28 mouse cellular contexts compared by ENCODE assay signal in genomic region chr1:51525563-51526265, GRCm38 (mm10). TPM values are rescaled to one million over a fixed set of nuclear protein-coding genes. Genes with fewer than 3 reads are reported as not detected.
DNase-seq lines count a peak whose midpoint lies in the region; TF ChIP-seq lines count a peak whose summit lies in the region.
"Had no signal": no experiment of that assay in that cellular context is flagged by ENCODE, and none has a peak within 500 bp of the region (broad histone marks: within the 10 kb centered on the region; RNA-seq: fewer than 3 reads in every experiment).

No protein-coding gene starts in this region.

- no peaks in the 10 kb centered on the region for H3K79me2 ChIP-seq in myocyte (ENCODE audit: control insufficient read depth, insufficient read depth)

- peaks cover 9% of the 10 kb centered on the region; the same call in 1 of the 2 replicates for H3K4me1 ChIP-seq in hindbrain, embryonic 10.5 days (replicated peaks)
- H3K4me1 ChIP-seq: midbrain, embryonic 12.5 days; neural tube, embryonic 15.5 days had no signal

- H3ac ChIP-seq in myocyte (ENCODE audit: control insufficient read depth, insufficient read length) = no peak overlapping the region

- H3K9me3 ChIP-seq in hindbrain, embryonic 10.5 days = no peaks in the 10 kb centered on the region
- H3K9me3 ChIP-seq: embryonic facial prominence, embryonic 12.5 days; forebrain, embryonic 10.5 days; forebrain, embryonic 15.5 days; heart, embryonic 15.5 days; hindbrain, embryonic 12.5 days; midbrain, embryonic 12.5 days; neural tube, embryonic 15.5 days had no signal

- no peak for TF ChIP-seq POLR2A in myocyte (IDR thresholded peaks at IDR 0.05; ENCODE audit: insufficient read length, low read depth)

- H3K4me2 ChIP-seq in myocyte (ENCODE audit: low read depth) = peak overlapping the region; percentile 38
- H3K4me2 ChIP-seq: embryonic facial prominence, embryonic 12.5 days; forebrain, embryonic 15.5 days; heart, embryonic 15.5 days; hindbrain, embryonic 12.5 days; midbrain, embryonic 12.5 days; neural tube, embryonic 15.5 days had no signal

- DNase-seq in 416B (ENCODE audit: low read depth) (peak; percentile 47), liver (no peak)
- DNase-seq in Muller cell, postnatal 12 days (ENCODE audit: inconsistent ontology term) = peak; percentile 45
- peak; percentile 53 for DNase-seq in brain, adult 2 months (ENCODE audit: low read depth, low spot score)
- DNase-seq in hindbrain, embryonic 10.5 days (ENCODE audit: low spot score) = no peak
- no peak for DNase-seq in heart, adult 18-20 months
- DNase-seq: adrenal gland, postnatal 25 days; cerebellum, adult 9-10 months; cerebellum, postnatal 36 days; embryo, embryonic 11 days; gastrocnemius, adult 2 months; gastrocnemius, postnatal 36 days; kidney, adult 9 months; kidney, postnatal 10 days; layer of hippocampus, postnatal 36 days; lung, postnatal 36 days; retina, postnatal 1 day; right cerebral cortex, postnatal 14 days had no signal

- no peaks in the 10 kb centered on the region for H3K36me3 ChIP-seq in myocyte (ENCODE audit: control insufficient read depth, insufficient read depth)
- no peaks in the 10 kb centered on the region for H3K36me3 ChIP-seq in hindbrain, embryonic 10.5 days
- H3K36me3 ChIP-seq: embryonic facial prominence, embryonic 12.5 days; forebrain, embryonic 10.5 days; forebrain, embryonic 15.5 days; heart, embryonic 15.5 days; hindbrain, embryonic 12.5 days; midbrain, embryonic 12.5 days; neural tube, embryonic 15.5 days had no signal

- no peaks in the 10 kb centered on the region for H3K27me3 ChIP-seq in myocyte (ENCODE audit: control insufficient read depth, insufficient read depth, insufficient read length)
- H3K27me3 ChIP-seq in hindbrain, embryonic 10.5 days (ENCODE audit: insufficient read depth, poor library complexity, severe bottlenecking) = no peaks in the 10 kb centered on the region
- H3K27me3 ChIP-seq: embryonic facial prominence, embryonic 12.5 days; forebrain, embryonic 15.5 days; heart, embryonic 15.5 days; hindbrain, embryonic 12.5 days; megakaryocyte, embryonic 14.5 days; midbrain, embryonic 12.5 days; neural tube, embryonic 15.5 days had no signal

- H3K4me3 ChIP-seq in myocyte = no peak overlapping the region
- no peak overlapping the region for H3K4me3 ChIP-seq in hindbrain, embryonic 10.5 days
- H3K4me3 ChIP-seq: embryonic facial prominence, embryonic 12.5 days; forebrain, embryonic 10.5 days; forebrain, embryonic 15.5 days; gastrocnemius, adult 2 months; heart, embryonic 15.5 days; hindbrain, embryonic 12.5 days; megakaryocyte, embryonic 14.5 days; midbrain, embryonic 12.5 days; neural tube, embryonic 15.5 days had no signal

- H3K27ac ChIP-seq in hindbrain, embryonic 10.5 days = no peak overlapping the region
- H3K27ac ChIP-seq: embryonic facial prominence, embryonic 12.5 days; forebrain, embryonic 10.5 days; forebrain, embryonic 15.5 days; gastrocnemius, adult 2 months; heart, embryonic 15.5 days; hindbrain, embryonic 12.5 days; hindbrain, postnatal 0 days; midbrain, embryonic 12.5 days; neural tube, embryonic 15.5 days had no signal

- 73% methylated on average over 1 of the region's 1 CpGs for WGBS in hindbrain, embryonic 10.5 days

TF ChIP-seq in myocyte, 11 proteins besides CTCF, POLR2A, EP300 and RAD21:
- TF ChIP-seq POLR2AphosphoS2 (IDR thresholded peaks at IDR 0.05; ENCODE audit: insufficient read length, low read depth) (no peak), SRF (IDR thresholded peaks at IDR 0.05; ENCODE audit: control insufficient read depth, insufficient read length, low read depth) (no peak), MYOD1 (IDR thresholded peaks at IDR 0.05; ENCODE audit: control insufficient read depth in 1 of 3, insufficient read length in 2 of 3, low read depth in 2 of 3) (no peak), REST (IDR thresholded peaks at IDR 0.05; ENCODE audit: insufficient read depth, insufficient read length) (no peak), TCF3 (IDR thresholded peaks at IDR 0.05; ENCODE audit: insufficient read length, low read depth) (no peak), CEBPB (IDR thresholded peaks at IDR 0.05; ENCODE audit: insufficient read depth, poor library complexity, severe bottlenecking) (no peak), MYOG (IDR thresholded peaks at IDR 0.05; ENCODE audit: control insufficient read depth in 1 of 3, insufficient read depth in 1 of 3, insufficient read length in 2 of 3, low read depth in 2 of 3) (no peak), MAX (IDR thresholded peaks at IDR 0.05; ENCODE audit: low read depth) (no peak), TCF12 (IDR thresholded peaks at IDR 0.05; ENCODE audit: insufficient read depth, poor library complexity, severe bottlenecking) (no peak), USF1 (IDR thresholded peaks at IDR 0.05; ENCODE audit: low read depth) (no peak), E2F4 (IDR thresholded peaks at IDR 0.05; ENCODE audit: insufficient read depth) (no peak)

RNA-seq across cellular contexts. Expression of gene Nabp1, which starts 47.5 kb away (rescaled TPM):
- polyA plus RNA-seq in myocyte (2012; fragmentation: generic; extraction: Trizol) = 21.2 TPM
- polyA plus RNA-seq in hindbrain, embryonic 10.5 days (2016; fragmentation: Nextera tagmentation; extraction: Ambion mirVana) = 6.2 and 10.2 TPM in 2 replicates
- total RNA-seq in heart, adult 18-20 months (2021) = 10 to 100 TPM; 44.2 to 48.5 TPM

Comparison
In these comparisons a context has a peak if more than half of its experiments do, and no peak if none do; other contexts are left out.
1. DNase-seq: peak in 416B (single experiment), Muller cell, postnatal 12 days (single experiment) and brain, adult 2 months (single experiment); none in liver (single experiment), hindbrain, embryonic 10.5 days (single experiment) and heart, adult 18-20 months (0 of 2).